Mouse (Mus musculus) neural tube, embryonic 15.5 days (tissue): ENCODE measurements around the gene Gm19402. TPM values are rescaled to one million over a fixed set of nuclear protein-coding genes. Genes with fewer than 3 reads are reported as not detected.

Source experiments
- ATAC-seq: fragments of 200-750 bp; cut with Nextera tagmentation; 2 replicates; pipeline ENCODE4 v1.8.0; 2017; ENCODE audit warnings: mild to moderate bottlenecking, moderate TSS enrichment, moderate library complexity; ENCODE audit not compliant: low FRiP score
- H3K27ac ChIP-seq: fragments of 300-500 bp; sonication (generic); replicated peaks from 2 replicates; pipeline ENCODE4 v1.5.1; 2015; ENCODE audit warnings: mild to moderate bottlenecking, inconsistent platforms
- H3K27me3 ChIP-seq: fragments of 300-500 bp; sonication (generic); replicated peaks from 2 replicates; pipeline ENCODE4 v1.6.1; 2015; ENCODE audit warnings: inconsistent platforms
- H3K36me3 ChIP-seq: fragments of 300-500 bp; sonication (generic); 2 replicates; pipeline ENCODE4 v1.6.1; 2015; ENCODE audit warnings: inconsistent platforms
- H3K4me1 ChIP-seq: fragments of 300-500 bp; sonication (generic); 2 replicates; pipeline ENCODE4 v1.6.1; 2015; ENCODE audit warnings: inconsistent platforms
- H3K4me2 ChIP-seq: fragments of 300-500 bp; sonication (generic); 2 replicates; pipeline ENCODE4 v1.6.1; 2015; ENCODE audit warnings: inconsistent platforms, mild to moderate bottlenecking, moderate library complexity
- H3K4me3 ChIP-seq: fragments of 300-500 bp; sonication (generic); replicated peaks from 2 replicates; pipeline ENCODE4 v1.5.1; 2015; ENCODE audit warnings: mild to moderate bottlenecking, inconsistent platforms
- H3K9ac ChIP-seq: fragments of 300-500 bp; sonication (generic); replicated peaks from 2 replicates; pipeline ENCODE4 v1.6.1; 2015; ENCODE audit warnings: mild to moderate bottlenecking, inconsistent platforms
- H3K9me3 ChIP-seq: fragments of 300-500 bp; sonication (generic); replicated peaks from 2 replicates; pipeline ENCODE4 v1.6.1; 2016; ENCODE audit warnings: inconsistent platforms
- WGBS: fragments of 180-500 bp; shearing (Covaris S2); methylation state at CpG from one replicate; pipeline ENCODE4 v1.1.7; 2015; ENCODE audit warnings: mixed read lengths; 5-methylcytosine and 5-hydroxymethylcytosine counted together
- microRNA counts: library from miRNA; unstranded; fragments of <30 nt; microRNA quantifications from one replicate; lab custom pipeline; 2016
- microRNA-seq: library from miRNA; unstranded; fragments of <30 nt; microRNA quantifications from one replicate; pipeline ENCODE4, GENCODE M21; 2017
- polyA plus RNA-seq: library from polyadenylated mRNA; unstranded; fragments of >200 nt; fragmentation: Nextera tagmentation; extraction: Ambion mirVana; gene quantifications from 2 replicates; pipeline ENCODE4 v1.2.1, GENCODE M21; 2015

The Gm19402 gene
- polyA plus RNA-seq, 1 experiment from 2014 or later: not detected

- no peak overlapping the region for H3K9ac ChIP-seq
- 45% methylated on average over 15 of the region's 15 CpGs for WGBS
- H3K4me2 ChIP-seq: no peak overlapping the region
- H3K9me3 ChIP-seq: no peaks in the 10 kb centered on the region
- H3K27ac ChIP-seq: no peak overlapping the region
- H3K4me1 ChIP-seq: peaks cover 6% of the 10 kb centered on the region
- H3K36me3 ChIP-seq: no peaks in the 10 kb centered on the region
- ATAC-seq: no peak
- no peak overlapping the region for H3K4me3 ChIP-seq
- no peaks in the 10 kb centered on the region for H3K27me3 ChIP-seq
Measured at GRCm38 (mm10) chr10:77658286-77658994, 32.1 kb downstream of the Gm19402 start.

- Histone ChIP-seq H3K4me1 (peaks cover 10% of the 10 kb centered on the region), H3K27ac (no peak overlapping the region), H3K9me3 (no peaks in the 10 kb centered on the region), H3K9ac (no peak overlapping the region), H3K4me2 (no peak overlapping the region), H3K4me3 (no peak overlapping the region), H3K36me3 (no peaks in the 10 kb centered on the region), H3K27me3 (no peaks in the 10 kb centered on the region)
- WGBS: 84% methylated on average over 9 of the region's 9 CpGs
- no peak for ATAC-seq
Measured at GRCm38 (mm10) chr10:77652046-77652445, 38.5 kb downstream of the Gm19402 start.

- 88% methylated on average over 8 of the region's 8 CpGs for WGBS
- Histone ChIP-seq H3K27ac (no peak overlapping the region), H3K9ac (no peak overlapping the region), H3K27me3 (no peaks in the 10 kb centered on the region), H3K4me3 (no peak overlapping the region), H3K4me1 (peaks cover 10% of the 10 kb centered on the region), H3K36me3 (peaks cover 38% of the 10 kb centered on the region), H3K9me3 (no peaks in the 10 kb centered on the region), H3K4me2 (no peak overlapping the region)
- ATAC-seq: no peak
Measured at GRCm38 (mm10) chr10:77647901-77648300, 42.7 kb downstream of the Gm19402 start.

DNA sequence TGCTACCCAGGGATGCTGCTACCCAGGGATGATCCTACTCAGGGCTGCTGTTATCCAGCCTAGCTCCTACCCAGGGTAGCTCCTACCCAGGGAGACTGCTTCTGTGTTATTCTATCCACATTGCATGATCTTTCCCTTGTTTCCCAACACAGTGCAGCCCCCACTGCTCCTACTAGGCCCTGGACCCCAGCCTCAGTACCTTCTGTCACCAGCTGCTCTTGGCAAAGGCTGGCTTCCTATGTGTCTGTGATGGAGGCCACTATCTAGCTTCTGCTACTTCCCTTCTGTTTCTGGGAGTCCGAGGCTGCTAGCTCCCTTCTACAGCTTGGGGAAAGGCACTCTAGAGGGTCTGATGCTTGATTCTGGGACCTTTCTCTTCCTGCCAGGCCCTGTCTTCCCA, 43.1 kb downstream of the Gm19402 start:
- peaks cover 41% of the 10 kb centered on the region for H3K36me3 ChIP-seq
- H3K9me3 ChIP-seq: no peaks in the 10 kb centered on the region
- H3K4me3 ChIP-seq: no peak overlapping the region
- peaks cover 10% of the 10 kb centered on the region for H3K4me1 ChIP-seq
- H3K27ac ChIP-seq: no peak overlapping the region
- H3K27me3 ChIP-seq: no peaks in the 10 kb centered on the region
- 88% methylated on average over 1 of the region's 1 CpGs for WGBS
- ATAC-seq: no peak
- no peak overlapping the region for H3K9ac ChIP-seq
- no peak overlapping the region for H3K4me2 ChIP-seq

DNA sequence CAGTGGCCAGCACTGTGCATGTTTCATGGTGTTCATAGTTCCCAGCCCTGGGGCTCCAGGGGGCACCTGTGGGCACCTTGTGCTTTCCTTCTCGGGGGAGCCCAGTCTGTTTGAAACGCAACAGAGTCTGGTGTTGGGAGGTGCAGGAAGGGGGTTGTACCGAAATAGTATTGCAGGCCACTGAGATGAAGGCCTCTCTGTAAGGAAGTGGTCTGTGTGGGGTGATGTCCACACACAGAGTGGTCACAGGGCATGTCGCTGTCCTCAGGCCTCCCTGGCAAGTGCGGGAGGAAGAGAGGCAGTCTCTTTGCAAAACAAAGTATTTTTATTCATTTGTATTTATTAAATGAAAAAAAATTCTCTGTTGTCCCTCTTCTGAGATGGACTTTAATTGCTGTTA, 45.0 kb downstream of the Gm19402 start:
- ATAC-seq: no peak
- Histone ChIP-seq H3K4me3 (no peak overlapping the region), H3K27ac (no peak overlapping the region), H3K27me3 (no peaks in the 10 kb centered on the region), H3K9me3 (no peaks in the 10 kb centered on the region), H3K9ac (no peak overlapping the region), H3K36me3 (peaks cover 56% of the 10 kb centered on the region), H3K4me2 (no peak overlapping the region), H3K4me1 (peaks cover 10% of the 10 kb centered on the region)
- 92% methylated on average over 5 of the region's 5 CpGs for WGBS

DNA sequence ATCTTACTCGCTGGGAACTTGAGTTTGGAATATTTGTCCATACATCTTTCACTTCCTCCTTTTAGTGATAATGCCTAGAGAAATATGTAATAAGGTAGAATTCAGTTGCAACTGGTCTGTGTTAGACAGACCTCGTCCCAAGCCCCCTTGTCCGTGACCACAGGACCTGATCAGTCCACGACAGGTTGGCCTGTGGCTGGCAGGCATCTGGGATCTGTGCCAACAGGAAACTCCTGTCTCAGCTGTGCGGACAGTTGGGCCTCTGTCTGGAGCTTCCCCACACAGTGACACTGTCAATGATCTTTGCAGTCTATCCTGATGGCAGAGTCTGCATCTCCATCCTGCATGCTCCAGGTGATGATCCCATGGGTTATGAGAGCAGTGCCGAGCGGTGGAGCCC, 47.4 kb downstream of the Gm19402 start:
- Histone ChIP-seq H3K27me3 (no peaks in the 10 kb centered on the region), H3K9me3 (no peaks in the 10 kb centered on the region), H3K27ac (no peak overlapping the region), H3K4me2 (no peak overlapping the region), H3K9ac (no peak overlapping the region), H3K4me3 (no peak overlapping the region), H3K4me1 (0 out of 2 replicates have a peak, but pooled peaks cover 5% of the 10 kb centered on the region), H3K36me3 (peaks cover 65% of the 10 kb centered on the region)
- peak; percentile 31; the same call in 1 of the 2 replicates for ATAC-seq
- 76% methylated on average over 7 of the region's 7 CpGs for WGBS

MicroRNAs within 50 kb of the gene (microRNA counts, 519-probe panel; counts per million panel counts)
- microRNA mmu-miR-1930 (lab: Ali Mortazavi, UCI): 955 counts per million, percentile 5 among the panel's probes with 10 or more counts

Small RNA genes within 50 kb of the gene (microRNA-seq; reads per million reads assigned to microRNA genes)
- 5.4 reads per million, percentile 20 among the genes with 10 or more reads in this experiment for gene Mir1930

Other genes with a start within 250 kb of the Gm19402 start
- gene Fam207a, start 175.0 kb downstream of the Gm19402 start, polyA plus RNA-seq: 42.4 and 42.6 TPM in 2 replicates
- gene Itgb2, start 160.5 kb downstream of the Gm19402 start, polyA plus RNA-seq: 1.0 and 4.8 TPM in 2 replicates
- gene Pttg1ip, start 109.0 kb downstream of the Gm19402 start, polyA plus RNA-seq: 73.9 and 91.7 TPM in 2 replicates
- gene Sumo3, start 84.7 kb downstream of the Gm19402 start, polyA plus RNA-seq: 275 and 286 TPM in 2 replicates
- gene Gm49325, start 84.6 kb downstream of the Gm19402 start, polyA plus RNA-seq: 1.4 and 2.4 TPM in 2 replicates
- gene Ube2g2, start 68.5 kb downstream of the Gm19402 start, polyA plus RNA-seq: 77.1 and 79.6 TPM in 2 replicates
- 1.6 and 1.9 TPM in 2 replicates for gene Tspear, start 4.2 kb downstream of the Gm19402 start, polyA plus RNA-seq
- not detected in 2 replicates for gene Gm9508, start 6.5 kb upstream of the Gm19402 start, polyA plus RNA-seq
- gene Gm10272, start 15.9 kb upstream of the Gm19402 start, polyA plus RNA-seq: not detected in 2 replicates
- gene Gm10024, start 20.7 kb upstream of the Gm19402 start, polyA plus RNA-seq: not detected in 2 replicates
- not detected in 2 replicates for gene Gm10142, start 25.1 kb upstream of the Gm19402 start, polyA plus RNA-seq
- gene Krtap12-1, start 29.8 kb upstream of the Gm19402 start, polyA plus RNA-seq: not detected in 2 replicates
- gene Gm10100, start 35.7 kb upstream of the Gm19402 start, polyA plus RNA-seq: not detected in 2 replicates
- gene Gm18596, start 51.9 kb upstream of the Gm19402 start, polyA plus RNA-seq: not detected in 2 replicates
- gene Gm9736, start 60.6 kb upstream of the Gm19402 start, polyA plus RNA-seq: not detected in 2 replicates
- gene Gm3233, start 68.9 kb upstream of the Gm19402 start, polyA plus RNA-seq: not detected in 2 replicates
- gene Gm3238, start 80.6 kb upstream of the Gm19402 start, polyA plus RNA-seq: not detected in 2 replicates
- gene Gm7138, start 86.2 kb upstream of the Gm19402 start, polyA plus RNA-seq: not detected in 2 replicates
- not detected in 2 replicates for gene Gm3250, start 91.8 kb upstream of the Gm19402 start, polyA plus RNA-seq
- not detected in 2 replicates for gene Gm7137, start 97.4 kb upstream of the Gm19402 start, polyA plus RNA-seq
- gene Gm9639, start 104.3 kb upstream of the Gm19402 start, polyA plus RNA-seq: not detected in 2 replicates
- gene Gm19668, start 108.4 kb upstream of the Gm19402 start, polyA plus RNA-seq: not detected in 2 replicates
- gene Gm9507, start 121.1 kb upstream of the Gm19402 start, polyA plus RNA-seq: not detected in 2 replicates
- gene Gm2696, start 123.9 kb upstream of the Gm19402 start, polyA plus RNA-seq: not detected in 2 replicates
- gene Krtap10-4, start 136.3 kb upstream of the Gm19402 start, polyA plus RNA-seq: not detected in 2 replicates
- not detected in 2 replicates for gene Krtap10-10, start 145.2 kb upstream of the Gm19402 start, polyA plus RNA-seq
- not detected in 2 replicates for gene Gm36176, start 156.0 kb upstream of the Gm19402 start, polyA plus RNA-seq
- gene Gm10318, start 162.1 kb upstream of the Gm19402 start, polyA plus RNA-seq: 0.20 TPM in 1 of 2 replicates, not detected in the other
- not detected in 2 replicates for gene Gm3285, start 171.2 kb upstream of the Gm19402 start, polyA plus RNA-seq
- gene Lrrc3, start 211.8 kb upstream of the Gm19402 start, polyA plus RNA-seq: 19.0 and 22.8 TPM in 2 replicates